Mouse (Mus musculus) ZHBTc4 (cell line): ENCODE results near the gene Tmem246.
"Not testable (repeated sequence)": the region's sequence is repeated elsewhere in the genome, so short reads cannot be mapped to it uniquely, and the experiment has no call there.

Experiments used
- DNase-seq: peaks from one replicate; pipeline ENCODE4 v3.0.0-alpha.2; 2011; ENCODE audit warnings: low read depth, low spot score

Tmem246 gene

DNA sequence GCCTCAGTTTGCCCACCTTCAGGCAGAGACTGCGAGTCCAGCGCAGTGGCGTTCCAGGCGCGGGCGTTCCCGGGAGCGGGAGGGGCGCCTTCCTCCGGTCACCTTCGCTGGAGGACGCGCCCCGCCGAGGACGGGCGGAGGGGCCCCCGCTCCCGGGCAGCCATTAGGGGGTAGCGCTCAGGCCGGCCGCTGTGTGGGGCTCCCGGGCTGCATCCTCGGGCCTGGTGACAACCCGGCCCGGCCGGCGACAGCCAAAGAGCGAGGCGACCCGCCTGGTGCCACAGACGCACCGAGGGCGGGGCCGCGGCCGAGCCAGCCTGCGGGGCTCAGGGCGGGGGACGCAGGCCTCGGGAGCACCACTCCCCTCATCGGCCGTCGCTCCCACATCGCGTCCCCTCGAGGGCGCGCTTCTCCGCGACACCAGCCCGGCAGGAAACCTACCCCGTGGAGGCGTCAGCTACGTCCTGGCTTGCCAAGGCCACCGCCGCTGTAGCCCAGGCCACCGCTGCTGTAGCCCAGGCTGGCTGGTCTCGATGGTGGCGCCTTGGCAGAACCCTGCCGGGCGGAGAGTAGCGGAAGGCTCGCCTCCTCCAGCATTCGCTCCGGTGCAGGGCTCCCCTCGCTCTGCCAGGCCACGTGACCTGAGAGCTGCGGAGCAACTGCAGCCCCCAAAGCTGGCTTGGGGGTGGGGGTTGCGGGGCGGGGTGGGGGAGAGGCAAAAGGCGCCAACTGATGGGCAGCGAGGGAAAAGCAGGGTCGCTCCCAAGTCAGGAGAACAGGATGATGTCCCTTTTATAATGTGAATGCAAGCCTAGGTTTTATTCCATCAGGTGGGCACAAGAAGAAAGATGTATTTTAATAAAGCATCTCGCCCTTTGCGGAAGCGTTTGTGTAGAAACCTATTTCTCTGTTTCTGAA lies at the start of gene Tmem246:
Gene Tmem246 (minus strand): TSS at position 694 of the 918 bp plus-strand sequence.
- DNase-seq, result peak; percentile 71

DNA sequence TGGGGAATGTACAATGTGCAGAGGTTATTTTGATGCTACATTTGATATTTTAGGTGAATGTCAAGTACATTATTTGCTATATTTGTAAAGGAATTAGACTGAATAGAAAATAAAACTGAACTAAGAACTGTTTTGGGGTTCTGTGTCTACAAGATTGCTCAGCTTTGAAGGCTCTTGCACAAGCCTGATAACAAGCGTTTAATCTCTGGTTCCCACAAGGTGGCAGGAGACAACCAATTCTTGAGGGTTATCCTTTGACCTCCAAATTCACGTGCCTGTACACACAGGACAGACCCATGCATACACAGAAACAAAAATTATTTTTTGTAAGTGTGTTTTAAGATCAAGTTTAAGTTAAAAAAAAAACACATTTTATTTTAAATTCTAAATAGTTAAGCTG lies 42.2 kb upstream of the Tmem246 start:
- no peak for DNase-seq

GRCm38 (mm10) chr4:49637821-49638220 lies 40.1 kb upstream of the Tmem246 start:
- DNase-seq, result no peak

GRCm38 (mm10) chr4:49632139-49632481 lies 34.4 kb upstream of the Tmem246 start:
- no peak for DNase-seq

- DNase-seq, result peak; percentile 97
These were observed 33.9 kb upstream of the Tmem246 start, which contains the start of gene Rnf20 for GRCm38 (mm10) chr4:49631319-49632138. Gene Rnf20 (plus strand): TSS chr4:49632006.

GRCm38 (mm10) chr4:49628941-49629340 lies 31.3 kb upstream of the Tmem246 start:
- DNase-seq, result no peak

- DNase-seq, result peak; percentile 82
These were observed 29.3 kb upstream of the Tmem246 start for GRCm38 (mm10) chr4:49626973-49627372.

DNA sequence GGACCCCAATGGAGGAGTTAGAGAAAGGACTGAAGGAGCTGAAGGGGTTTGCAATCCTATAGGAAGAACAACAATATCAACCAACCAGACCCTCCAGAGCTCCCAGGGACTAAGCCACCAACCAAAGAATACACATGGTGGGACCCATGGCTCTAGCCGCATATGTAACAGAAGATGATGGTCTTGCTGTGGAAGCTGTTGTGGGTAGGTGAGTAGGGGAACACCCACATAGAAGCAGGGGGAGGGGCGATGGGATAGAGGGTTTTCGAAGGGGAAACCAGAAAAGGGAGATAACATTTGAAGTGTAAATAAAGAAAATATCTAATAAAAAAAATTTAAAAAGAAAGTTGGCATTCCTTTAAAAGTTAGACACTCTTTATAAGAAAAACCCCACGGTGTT lies 27.3 kb upstream of the Tmem246 start:
- DNase-seq, result not testable (repeated sequence)

DNA sequence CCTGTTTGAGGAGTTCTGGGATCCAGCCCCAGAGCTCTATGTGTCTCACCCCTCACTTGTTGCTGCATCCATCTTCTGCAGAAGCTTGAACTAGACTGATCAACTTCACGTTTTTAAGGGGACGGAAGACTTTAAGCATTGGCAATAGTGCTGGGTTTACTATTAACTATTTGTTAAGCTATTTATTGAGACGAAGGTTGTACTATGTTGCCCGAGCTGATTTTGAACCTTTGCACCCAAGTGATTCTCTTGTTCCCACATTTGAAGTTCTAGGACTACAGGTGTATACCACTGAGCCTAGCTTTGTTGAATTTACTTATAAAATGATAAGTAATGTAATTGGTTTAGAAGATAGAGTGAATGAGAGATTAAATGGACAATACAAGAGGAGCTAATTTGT lies 26.2 kb upstream of the Tmem246 start:
- DNase-seq, result no peak

DNA sequence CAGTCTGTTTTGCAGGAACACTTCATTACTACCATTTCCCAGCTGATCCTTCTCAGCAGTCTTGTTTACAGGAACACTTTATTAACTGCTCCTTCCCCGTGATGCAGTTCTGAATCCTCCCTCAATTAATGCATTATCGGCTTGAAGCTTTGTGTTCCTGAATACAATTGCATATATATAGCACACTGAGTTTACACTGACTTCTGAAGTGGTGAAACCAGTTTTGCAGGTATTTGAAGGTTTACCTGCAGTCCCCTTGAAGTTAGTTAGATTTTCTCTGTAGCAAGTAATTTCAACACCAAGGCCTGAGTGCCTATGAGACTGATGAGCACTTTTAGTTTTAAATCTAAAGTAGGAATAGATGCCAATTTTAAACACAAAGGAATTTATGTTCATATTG lies 24.6 kb upstream of the Tmem246 start:
- DNase-seq, result no peak

DNA sequence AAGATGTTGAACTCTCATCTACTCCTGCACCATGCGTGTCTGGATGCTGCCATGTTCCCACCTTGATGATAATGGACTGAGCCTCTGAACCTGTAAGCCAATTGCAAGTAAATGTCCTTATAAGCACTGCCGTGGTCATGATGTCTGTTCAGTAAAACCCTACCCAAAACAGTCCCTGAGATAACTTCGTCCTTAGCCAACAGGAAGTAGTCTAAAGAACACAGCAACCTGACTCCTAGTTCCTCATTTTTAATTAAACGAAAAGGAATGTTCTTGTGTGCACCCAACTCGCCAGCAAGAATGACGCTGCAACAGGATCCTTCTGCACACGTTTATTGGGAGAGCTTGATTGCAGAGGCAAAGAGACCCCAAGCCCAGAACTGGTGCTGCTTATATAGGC lies 22.2 kb upstream of the Tmem246 start:
- DNase-seq, result not testable (repeated sequence)

DNA sequence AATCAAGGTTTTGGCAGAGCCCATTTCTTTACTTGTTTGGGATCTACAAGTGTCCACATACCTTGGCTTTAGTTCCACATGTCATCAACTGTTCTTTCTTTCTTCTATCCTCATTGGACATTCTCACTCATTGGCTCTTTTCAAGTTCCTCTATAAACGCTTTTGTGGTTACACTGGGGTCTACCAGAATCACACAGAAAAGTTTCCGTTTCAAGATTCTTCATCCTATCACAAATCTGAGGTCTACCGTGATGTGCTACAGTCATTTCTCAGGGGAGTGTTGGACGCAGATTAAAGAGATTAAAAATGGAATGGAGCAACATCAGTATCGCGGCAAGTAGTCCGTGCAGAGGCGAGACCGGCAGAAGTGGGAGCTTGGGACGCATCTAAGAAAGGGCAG lies 19.2 kb upstream of the Tmem246 start:
- no peak for DNase-seq

GRCm38 (mm10) chr4:49605459-49605858 lies 7.8 kb upstream of the Tmem246 start:
- no peak for DNase-seq

DNA sequence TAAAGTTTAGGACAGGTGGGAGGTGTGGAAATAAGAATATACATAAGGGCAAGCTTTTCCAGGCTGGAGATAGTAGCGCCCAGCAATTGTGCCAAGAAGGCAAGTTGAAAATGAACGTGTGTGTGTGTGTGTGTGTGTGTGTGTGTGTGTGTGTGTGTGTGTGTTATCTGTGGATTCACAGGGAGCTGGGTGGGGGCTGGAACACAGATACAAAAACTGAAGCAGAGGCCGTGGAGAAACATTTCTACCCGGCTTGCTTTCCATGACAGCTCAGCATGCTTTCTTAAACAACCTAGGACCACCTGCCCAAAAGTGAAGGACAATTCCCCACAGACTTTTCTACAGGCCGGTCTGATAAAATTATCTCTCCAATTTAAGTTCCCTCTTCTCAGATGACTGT lies 6.9 kb upstream of the Tmem246 start:
- DNase-seq, result no peak

GRCm38 (mm10) chr4:49604016-49604546 lies 6.4 kb upstream of the Tmem246 start:
- DNase-seq, result no peak

DNA sequence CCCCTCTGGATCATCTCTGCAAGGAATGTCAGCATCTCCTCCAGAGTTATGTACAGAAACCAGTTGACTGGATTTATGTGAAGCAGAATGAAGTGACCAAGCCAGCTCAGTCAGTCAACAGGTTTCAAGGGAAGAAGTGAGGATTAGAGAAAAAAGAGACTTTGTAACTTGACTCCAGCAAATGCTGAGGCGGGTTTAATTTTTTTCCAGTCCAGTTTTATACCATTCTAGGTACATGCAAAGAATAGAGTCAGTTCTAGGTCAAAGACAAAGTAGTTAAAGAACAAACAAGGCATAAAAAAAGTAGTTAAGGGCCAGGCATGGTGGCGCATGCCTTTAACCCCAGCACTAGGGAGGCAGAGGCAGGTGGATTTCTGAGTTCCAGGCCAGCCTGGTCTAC lies 5.5 kb upstream of the Tmem246 start:
- DNase-seq, result no peak

DNA sequence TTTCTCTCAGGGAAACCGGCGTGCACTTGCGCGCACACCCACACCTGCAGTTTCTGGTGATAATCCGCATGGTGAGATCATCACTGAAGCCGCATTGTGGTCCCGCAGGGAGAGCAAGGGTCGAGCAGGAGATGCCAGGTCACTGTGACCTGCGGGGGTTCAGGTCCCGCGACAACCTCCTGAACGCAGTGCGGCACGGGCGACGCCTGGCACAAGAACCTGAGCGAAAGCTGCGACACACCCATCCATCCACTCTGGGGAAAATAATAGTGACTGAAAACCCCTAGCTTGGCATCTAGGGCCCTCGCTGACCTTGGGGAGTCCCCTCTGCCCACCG lies 862 bp downstream of the Tmem246 start:
- peak; percentile 47 for DNase-seq

- no peak for DNase-seq
These were observed 7.5 kb downstream of the Tmem246 start for GRCm38 (mm10) chr4:49590152-49590551.

GRCm38 (mm10) chr4:49586811-49587210 lies 10.9 kb downstream of the Tmem246 start:
- DNase-seq, result no peak

DNA sequence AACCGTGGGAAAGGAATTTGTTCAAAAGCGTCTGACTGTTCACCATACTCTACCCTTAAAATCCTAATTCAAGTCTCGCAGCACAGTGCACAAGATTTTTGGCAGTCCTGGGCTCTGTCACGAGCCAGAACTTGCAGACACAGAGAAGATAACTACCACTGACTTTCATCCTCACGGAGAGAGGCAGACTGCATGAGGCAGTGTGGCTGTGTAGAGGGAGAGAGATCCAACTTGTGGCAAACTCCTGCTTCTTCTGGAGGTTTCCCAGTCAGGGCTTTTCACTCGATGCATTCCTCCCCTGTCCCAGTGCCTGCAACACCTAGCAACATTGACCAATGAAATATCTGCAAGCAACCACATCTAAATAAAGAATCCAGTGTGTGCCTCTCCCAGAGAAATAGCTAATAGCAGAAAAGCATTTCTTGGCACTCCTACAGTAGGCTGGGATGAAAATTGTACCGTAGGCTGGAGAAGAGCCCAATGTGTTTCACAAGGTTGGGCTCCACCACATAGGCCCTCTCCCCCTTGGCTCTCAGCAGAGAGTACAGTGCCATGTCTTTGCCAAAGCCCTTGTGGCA lies 12.1 kb downstream of the Tmem246 start:
- DNase-seq, result no peak

GRCm38 (mm10) chr4:49583965-49584831 lies 13.5 kb downstream of the Tmem246 start:
- DNase-seq, result no peak
